In the genomic region with DNA sequence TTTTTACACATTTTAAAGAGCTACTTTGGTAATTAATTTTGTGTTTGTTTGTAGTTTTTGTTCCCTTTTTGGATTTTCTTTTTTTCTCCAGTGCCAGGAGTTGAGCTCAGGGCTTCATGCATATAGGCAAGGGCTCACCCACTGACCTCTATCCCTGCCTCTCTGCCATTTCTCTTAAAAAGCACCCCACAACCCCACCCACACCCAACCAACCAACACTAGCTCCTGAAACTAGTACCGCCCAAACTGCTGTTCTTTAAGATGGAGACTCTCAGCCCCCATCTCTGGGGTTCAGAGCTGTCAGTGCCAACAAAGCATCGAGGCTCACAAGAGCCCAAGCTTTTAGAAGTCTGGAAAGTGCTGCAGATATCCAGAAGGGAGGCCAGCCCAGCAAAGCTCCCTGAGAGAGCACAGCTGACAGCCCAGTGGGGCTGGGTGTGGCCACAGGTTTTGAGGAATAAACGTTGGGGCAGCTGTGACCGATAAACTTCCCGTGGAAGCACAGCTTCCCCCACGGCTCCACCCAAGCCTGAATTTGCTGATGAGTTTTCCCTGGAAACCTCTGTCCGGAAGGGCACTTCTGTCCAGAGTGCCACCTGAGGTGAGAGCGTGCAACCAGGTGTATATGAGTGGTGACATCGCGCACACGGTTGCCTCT, we compare ENCODE assay signal across 11 mouse cellular contexts. TPM values are rescaled to one million over a fixed set of nuclear protein-coding genes. Genes with fewer than 3 reads are reported as not detected.
DNase-seq lines count a peak whose midpoint lies in the region; ATAC-seq and TF ChIP-seq lines count a peak whose summit lies in the region.
"Had no signal": no experiment of that assay in that cellular context is flagged by ENCODE, and none has a peak within 500 bp of the region (broad histone marks: within the 10 kb centered on the region; RNA-seq: fewer than 3 reads in every experiment).

No protein-coding gene starts in this region.

- H3K4me2 ChIP-seq in liver, embryonic 13.5 days: peak overlapping the region; percentile 33

- H3K4me1 ChIP-seq in liver, embryonic 13.5 days (replicated peaks): peaks cover 50% of the 10 kb centered on the region
- peaks cover 30% of the 10 kb centered on the region for H3K4me1 ChIP-seq in small intestine, adult 2 months (ENCODE audit: control insufficient read depth, insufficient read depth, insufficient read length, low read length)

- DNase-seq in spleen, adult 12 weeks (ENCODE audit: low spot score): peak; percentile 39
- DNase-seq in spleen, postnatal 36 days (ENCODE audit: low spot score in 2 of 2): no peak
- peak; percentile 57 for DNase-seq in liver, embryonic 13.5 days
- DNase-seq in adrenal gland, postnatal 25 days: no peak
- no peak for DNase-seq in frontal cortex, adult 2 months (ENCODE audit: extremely low spot score in 1 of 2, low spot score in 1 of 2)
- DNase-seq in heart, adult 11 months: no peak
- DNase-seq: gastrocnemius, postnatal 10 days; lung, adult 2 months had no signal

- H3K36me3 ChIP-seq in liver, embryonic 13.5 days: no peaks in the 10 kb centered on the region
- H3K36me3 ChIP-seq in small intestine, adult 2 months (ENCODE audit: control insufficient read depth, insufficient read depth, low read length): no peaks in the 10 kb centered on the region
- H3K36me3 ChIP-seq: heart, embryonic 10.5 days had no signal

- peak overlapping the region; percentile 66 for H3K27ac ChIP-seq in liver, embryonic 13.5 days
- peak overlapping the region; percentile 93 for H3K27ac ChIP-seq in small intestine, adult 2 months (ENCODE audit: insufficient read depth, low read depth, low read length)
- H3K27ac ChIP-seq: heart, embryonic 10.5 days had no signal

- 0 out of 2 replicates have a peak overlapping the region, but pooled peaks have one; percentile 29 for H3K9ac ChIP-seq in liver, embryonic 13.5 days

- 40% methylated on average over 11 of the region's 11 CpGs for WGBS in liver, embryonic 13.5 days (ENCODE audit: insufficient replicate concordance)
- 21% methylated on average over 11 of the region's 11 CpGs for WGBS in small intestine, adult 2 months

- TF ChIP-seq CTCF in small intestine, adult 2 months (IDR thresholded peaks at IDR 0.05; ENCODE audit: extremely low read depth, insufficient read length, insufficient replicate concordance, low read depth, low read length): no peak

- no peaks in the 10 kb centered on the region for H3K27me3 ChIP-seq in liver, embryonic 13.5 days
- H3K27me3 ChIP-seq in small intestine, adult 2 months (ENCODE audit: control insufficient read depth, insufficient read depth, low read length): no peaks in the 10 kb centered on the region

- 0 out of 2 replicates have a peak overlapping the region, but pooled peaks have one; percentile 12 for H3K4me3 ChIP-seq in liver, embryonic 13.5 days (replicated peaks)
- peak overlapping the region; percentile 14 for H3K4me3 ChIP-seq in small intestine, adult 2 months (ENCODE audit: low read depth, low read length)
- H3K4me3 ChIP-seq: heart, embryonic 10.5 days had no signal

- peak; percentile 20; a peak in 1 of 4 replicates for ATAC-seq in hematopoietic stem cell, adult 5-6 weeks (replicated peaks in 1 of 2; ENCODE audit: insufficient read depth in 1 of 2, low FRiP score in 2 of 2, low TSS enrichment in 1 of 2, low read depth in 1 of 2, poor library complexity in 2 of 2, severe bottlenecking in 2 of 2)
- peak; percentile 84 for ATAC-seq in liver, embryonic 13.5 days (ENCODE audit: low read depth)

- H3K9me3 ChIP-seq in liver, embryonic 13.5 days (replicated peaks): no peaks in the 10 kb centered on the region
- H3K9me3 ChIP-seq: heart, embryonic 10.5 days had no signal

- TF ChIP-seq POLR2A in small intestine, adult 2 months (IDR thresholded peaks at IDR 0.05; ENCODE audit: low read depth, low read length): 0 out of 2 replicates have a peak, but pooled peaks have one; percentile 12

RNA-seq across cellular contexts. Expression of gene Iqgap2, which starts 58.8 kb away (rescaled TPM):
- total RNA-seq in hematopoietic stem cell, adult 5-6 weeks (2017): 234 and 243 TPM in 2 replicates
- 11.9 and 14.5 TPM in 2 replicates for polyA plus RNA-seq in liver, embryonic 13.5 days (2015; fragmentation: Nextera tagmentation; extraction: Ambion mirVana)
- polyA plus RNA-seq in small intestine, adult 2 months (2012; rRNA removed): 16.3 and 44.1 TPM in 2 replicates
- total RNA-seq in adrenal gland, postnatal 25 days (2021): 147 and 157 TPM in 2 replicates
- 5.5 and 5.7 TPM in 2 replicates for polyA plus RNA-seq in frontal cortex, adult 2 months (2012; rRNA removed)

Comparison
In these comparisons a context has a peak if more than half of its experiments do, and no peak if none do; other contexts are left out.
1. DNase-seq: peak in spleen, adult 12 weeks (single experiment) and liver, embryonic 13.5 days (single experiment); none in spleen, postnatal 36 days (0 of 2), adrenal gland, postnatal 25 days (single experiment), frontal cortex, adult 2 months (0 of 2) and heart, adult 11 months (single experiment).